Mouse (Mus musculus): ENCODE data around the gene Akr1c12. TPM values are rescaled to one million over a fixed set of nuclear protein-coding genes. Genes with fewer than 3 reads are reported as not detected.

Gene Akr1c12
- total and polyA plus RNA-seq, 2 experiments from 2014 or later = 0.28 TPM; not detected in 1

DNA sequence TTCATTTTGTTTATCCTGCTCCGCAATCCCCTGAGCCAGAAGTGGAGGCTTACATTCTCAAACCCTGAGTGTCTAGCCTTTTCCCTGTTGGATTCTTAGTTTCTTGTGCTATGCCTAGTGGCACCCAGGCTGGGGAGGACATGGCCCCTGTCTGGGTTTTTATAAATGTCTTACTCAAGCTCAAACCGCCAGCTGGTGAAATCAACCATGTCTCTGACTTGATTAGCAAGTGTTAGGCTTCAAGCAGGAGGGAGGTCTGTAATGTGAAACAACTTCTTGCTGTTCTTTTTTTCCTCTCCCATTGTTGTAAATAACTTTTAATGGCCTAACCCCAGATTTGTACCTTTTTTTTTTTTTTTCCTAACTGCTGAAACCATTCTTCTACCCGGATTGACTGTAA lies 29.9 kb downstream of the Akr1c12 start:
- 56% methylated on average over 3 of the region's 3 CpGs for WGBS
- Histone ChIP-seq H3K4me2 (ENCODE audit: low read depth, low read length) (no peak overlapping the region), H3K4me1 (ENCODE audit: insufficient read depth, low read length) (no peaks in the 10 kb centered on the region), H3K4me3 (ENCODE audit: low read length) (no peak overlapping the region), H3K36me3 (ENCODE audit: insufficient read depth, low read length) (no peaks in the 10 kb centered on the region), H3K27me3 (ENCODE audit: insufficient read depth, low read length) (no peaks in the 10 kb centered on the region), H3K27ac (no peak overlapping the region), H3K9me3 (ENCODE audit: low read length) (no peaks in the 10 kb centered on the region), H3K9ac (replicated peaks; ENCODE audit: low read length) (no peak overlapping the region)
- DNase-seq (ENCODE audit: low spot score) (no peak), ATAC-seq (no peak)
- TF ChIP-seq CTCF (IDR thresholded peaks at IDR 0.05; ENCODE audit: low read depth) = no peak

- no peaks in the 10 kb centered on the region for H3K9me3 ChIP-seq (ENCODE audit: low read length)
- peak overlapping the region; percentile 37 for H3K4me3 ChIP-seq (ENCODE audit: low read length)
- 1% methylated on average over 13 of the region's 13 CpGs for WGBS
- H3K27me3 ChIP-seq (ENCODE audit: insufficient read depth, low read length) = no peaks in the 10 kb centered on the region
- no peaks in the 10 kb centered on the region for H3K4me1 ChIP-seq (ENCODE audit: insufficient read depth, low read length)
- H3K27ac ChIP-seq = peak overlapping the region; percentile 51; the same call in 1 of the 2 replicates
- peak overlapping the region; percentile 33; the same call in 1 of the 2 replicates for H3K9ac ChIP-seq (replicated peaks; ENCODE audit: low read length)
- peak; percentile 51 for DNase-seq (ENCODE audit: low spot score)
- ATAC-seq = peak; percentile 94
- H3K4me2 ChIP-seq (ENCODE audit: low read depth, low read length) = peak overlapping the region; percentile 54
- peak; percentile 35; the same call in 1 of the 2 replicates for TF ChIP-seq CTCF (IDR thresholded peaks at IDR 0.05; ENCODE audit: low read depth)
- no peaks in the 10 kb centered on the region for H3K36me3 ChIP-seq (ENCODE audit: insufficient read depth, low read length)
Measured at GRCm38 (mm10) chr13:4244861-4245559, 34.2 kb downstream of the Akr1c12 start.

DNA sequence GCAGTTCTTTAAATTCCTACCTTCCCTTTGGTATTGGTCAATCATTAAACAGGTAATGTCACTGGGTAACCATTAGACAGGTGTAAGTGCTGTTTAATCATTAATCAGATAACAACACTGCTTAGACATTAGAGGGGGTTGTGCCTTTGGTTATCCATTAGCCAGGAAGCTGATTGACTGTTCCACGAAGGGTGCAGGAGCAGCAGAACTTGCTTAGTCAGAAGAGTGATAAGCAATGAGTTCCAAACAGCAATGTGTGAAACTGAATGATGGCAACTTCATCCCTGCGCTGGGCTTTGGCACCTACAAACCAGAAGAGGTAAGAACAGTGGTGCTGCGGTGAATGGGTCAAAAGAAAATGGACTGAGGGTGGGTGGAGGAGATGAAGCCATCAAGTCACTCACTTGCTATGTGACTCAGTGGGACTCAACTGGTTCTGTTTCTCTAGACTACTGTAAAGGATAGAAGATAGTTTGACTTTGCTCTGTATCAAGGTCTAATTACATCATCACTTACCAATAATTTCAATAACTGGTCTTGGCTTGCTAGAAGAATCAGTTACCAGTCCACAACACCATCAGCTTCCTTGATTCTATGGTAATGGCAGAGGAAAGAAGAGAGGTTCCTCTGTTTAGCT lies 45.6 kb downstream of the Akr1c12 start:
- Histone ChIP-seq H3K4me1 (ENCODE audit: insufficient read depth, low read length) (no peaks in the 10 kb centered on the region), H3K4me3 (ENCODE audit: low read length) (no peak overlapping the region), H3K9me3 (ENCODE audit: low read length) (no peaks in the 10 kb centered on the region), H3K27me3 (ENCODE audit: insufficient read depth, low read length) (no peaks in the 10 kb centered on the region), H3K4me2 (ENCODE audit: low read depth, low read length) (no peak overlapping the region), H3K27ac (no peak overlapping the region), H3K36me3 (ENCODE audit: insufficient read depth, low read length) (no peaks in the 10 kb centered on the region), H3K9ac (replicated peaks; ENCODE audit: low read length) (no peak overlapping the region)
- DNase-seq (ENCODE audit: low spot score) (no peak), ATAC-seq (no peak)
- 75% methylated on average over 3 of the region's 3 CpGs for WGBS
- TF ChIP-seq CTCF (IDR thresholded peaks at IDR 0.05; ENCODE audit: low read depth) = no peak

- 89% methylated on average over 1 of the region's 1 CpGs for WGBS
- no peak overlapping the region for H3K4me3 ChIP-seq (ENCODE audit: low read length)
- H3K4me1 ChIP-seq (ENCODE audit: insufficient read depth, low read length) = no peaks in the 10 kb centered on the region
- H3K36me3 ChIP-seq (ENCODE audit: insufficient read depth, low read length) = no peaks in the 10 kb centered on the region
- H3K27ac ChIP-seq = no peak overlapping the region
- H3K9me3 ChIP-seq (ENCODE audit: low read length) = no peaks in the 10 kb centered on the region
- no peak overlapping the region for H3K9ac ChIP-seq (replicated peaks; ENCODE audit: low read length)
- no peaks in the 10 kb centered on the region for H3K27me3 ChIP-seq (ENCODE audit: insufficient read depth, low read length)
- no peak for DNase-seq (ENCODE audit: low spot score)
- no peak for ATAC-seq
- no peak for TF ChIP-seq CTCF (IDR thresholded peaks at IDR 0.05; ENCODE audit: low read depth)
- no peak overlapping the region for H3K4me2 ChIP-seq (ENCODE audit: low read depth, low read length)
Measured at GRCm38 (mm10) chr13:4233135-4233534, 46.1 kb downstream of the Akr1c12 start.

- Histone ChIP-seq H3K27ac (no peak overlapping the region), H3K9me3 (ENCODE audit: low read length) (no peaks in the 10 kb centered on the region), H3K4me2 (ENCODE audit: low read depth, low read length) (no peak overlapping the region), H3K4me3 (ENCODE audit: low read length) (no peak overlapping the region), H3K4me1 (ENCODE audit: insufficient read depth, low read length) (no peaks in the 10 kb centered on the region), H3K27me3 (ENCODE audit: insufficient read depth, low read length) (no peaks in the 10 kb centered on the region), H3K36me3 (ENCODE audit: insufficient read depth, low read length) (no peaks in the 10 kb centered on the region), H3K9ac (replicated peaks; ENCODE audit: low read length) (no peak overlapping the region)
- TF ChIP-seq CTCF (IDR thresholded peaks at IDR 0.05; ENCODE audit: low read depth) = no peak
- 96% methylated on average over 8 of the region's 8 CpGs for WGBS
- DNase-seq (ENCODE audit: low spot score) = no peak
- ATAC-seq = no peak
Measured at GRCm38 (mm10) chr13:4230841-4231623, 48.2 kb downstream of the Akr1c12 start.

- H3K4me3 ChIP-seq (ENCODE audit: low read length) = no peak within 1 kb of the TSS
- no peak for ATAC-seq
- no peaks in the 10 kb centered on the region for H3K9me3 ChIP-seq (ENCODE audit: low read length)
- H3K27ac ChIP-seq = no peak within 1 kb of the TSS
- no peak for DNase-seq (ENCODE audit: low spot score)
- H3K36me3 ChIP-seq (ENCODE audit: insufficient read depth, low read length) = no peaks in the 10 kb centered on the region
- H3K4me2 ChIP-seq (ENCODE audit: low read depth, low read length) = no peak within 1 kb of the TSS
- no peaks in the 10 kb centered on the region for H3K4me1 ChIP-seq (ENCODE audit: insufficient read depth, low read length)
- TF ChIP-seq CTCF (IDR thresholded peaks at IDR 0.05; ENCODE audit: low read depth) = no peak
- no peak within 1 kb of the TSS for H3K9ac ChIP-seq (replicated peaks; ENCODE audit: low read length)
- no peaks in the 10 kb centered on the region for H3K27me3 ChIP-seq (ENCODE audit: insufficient read depth, low read length)
- WGBS = 96% methylated on average over 1 of the region's 1 CpGs
Measured at GRCm38 (mm10) chr13:4228441-4228840, 50.8 kb downstream of the Akr1c12 start, which contains the start of gene Akr1c19. Akr1c19 (plus strand) TSS chr13:4228700.

Other genes with a start within 250 kb of the Akr1c12 start
- 0.93 and 1.7 TPM in 2 replicates for gene Akr1c14, start 230.4 kb downstream of the Akr1c12 start, total RNA-seq (2014; rRNA removed)
- gene Akr1c14, start 230.4 kb downstream of the Akr1c12 start, polyA plus RNA-seq (2015; fragmentation: Nextera tagmentation; extraction: Ambion mirVana) = 0.83 and 1.4 TPM in 2 replicates
- gene Akr1c18, start 128.8 kb downstream of the Akr1c12 start, total RNA-seq (2014; rRNA removed) = not detected in 2 replicates
- 0.15 TPM in 1 of 2 replicates, not detected in the other for gene Akr1c18, start 128.8 kb downstream of the Akr1c12 start, polyA plus RNA-seq (2015; fragmentation: Nextera tagmentation; extraction: Ambion mirVana)
- gene Akr1c13, start 88.3 kb downstream of the Akr1c12 start, total RNA-seq (2014; rRNA removed) = 0.10 and 4.6 TPM in 2 replicates
- gene Akr1c13, start 88.3 kb downstream of the Akr1c12 start, polyA plus RNA-seq (2015; fragmentation: Nextera tagmentation; extraction: Ambion mirVana) = 3.5 and 4.2 TPM in 2 replicates
- gene Akr1c19, start 50.7 kb downstream of the Akr1c12 start, total RNA-seq (2014; rRNA removed) = 0.73 and 1.1 TPM in 2 replicates
- 5.9 and 6.4 TPM in 2 replicates for gene Akr1c19, start 50.7 kb downstream of the Akr1c12 start, polyA plus RNA-seq (2015; fragmentation: Nextera tagmentation; extraction: Ambion mirVana)
- not detected in 2 replicates for gene Akr1c6, start 154.9 kb upstream of the Akr1c12 start, total RNA-seq (2014; rRNA removed)
- not detected in 2 replicates for gene Akr1c6, start 154.9 kb upstream of the Akr1c12 start, polyA plus RNA-seq (2015; fragmentation: Nextera tagmentation; extraction: Ambion mirVana)
- gene Akr1c20, start 243.9 kb upstream of the Akr1c12 start, total RNA-seq (2014; rRNA removed) = not detected in 2 replicates
- gene Akr1c20, start 243.9 kb upstream of the Akr1c12 start, polyA plus RNA-seq (2015; fragmentation: Nextera tagmentation; extraction: Ambion mirVana) = not detected in 2 replicates

Data from hindbrain, postnatal 0 days (tissue).